Mouse (Mus musculus) fibroblast of lung, adult 2 months (primary cell): ENCODE measurements around the gene Dstyk.

ENCODE experiments used
- DNase-seq: peaks from one replicate; pipeline ENCODE4 v3.0.0-alpha.2; 2011; ENCODE audit warnings: low read depth

Dstyk gene

GRCm38 (mm10) chr1:132512106-132512505, 94.8 kb downstream of the Dstyk start:
- DNase-seq: no peak

DNA sequence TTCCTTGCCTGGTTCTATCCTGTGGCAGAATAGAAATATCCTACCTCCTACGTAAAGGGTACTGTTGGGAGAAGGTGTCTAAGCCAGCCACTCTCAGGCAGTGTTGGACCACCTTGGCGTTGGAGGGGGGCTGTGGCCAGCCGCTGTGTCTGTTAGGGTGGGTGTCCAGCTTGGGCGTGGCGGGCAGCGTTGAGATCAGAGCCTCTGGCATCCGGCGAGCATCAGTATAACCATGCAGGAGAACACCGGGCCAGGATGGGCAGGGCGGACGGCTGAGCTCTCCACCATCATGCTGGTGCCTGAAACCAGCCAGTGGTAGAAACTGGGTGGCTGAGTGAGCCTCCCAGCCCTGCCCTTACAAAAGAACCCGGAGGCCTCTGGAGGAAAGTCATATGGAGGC, 98.0 kb downstream of the Dstyk start:
- no peak for DNase-seq
